ENCODE assay signal across 8 mouse cellular contexts in genomic region chr19:46039478-46039877, GRCm38 (mm10). TPM values are rescaled to one million over a fixed set of nuclear protein-coding genes. Genes with fewer than 3 reads are reported as not detected.
DNase-seq lines count a peak whose midpoint lies in the region; ATAC-seq lines count a peak whose summit lies in the region.

No protein-coding gene starts in this region.

- intact Hi-C loops in left cerebral cortex, postnatal 25 days (cut with DNase I), result no loop called here

- peak overlapping the region; percentile 72 for H3K4me3 ChIP-seq in hindbrain, embryonic 16.5 days (ENCODE audit: low read length)

- no peaks in the 10 kb centered on the region for H3K9me3 ChIP-seq in hindbrain, embryonic 16.5 days (ENCODE audit: control insufficient read depth, low read length)

- H3K36me3 ChIP-seq in hindbrain, embryonic 16.5 days (ENCODE audit: control insufficient read depth, insufficient read depth, low read length), result peaks cover 17% of the 10 kb centered on the region

- ATAC-seq in activated CD4-positive, CD25-positive, alpha-beta regulatory T cell, adult 4 months, result peak; percentile 60
- ATAC-seq in hindbrain, embryonic 16.5 days, result peak; percentile 79

- no peaks in the 10 kb centered on the region for H3K27me3 ChIP-seq in hindbrain, embryonic 16.5 days (replicated peaks; ENCODE audit: control insufficient read depth, insufficient read depth, low read length)

- peaks cover 68% of the 10 kb centered on the region for H3K4me1 ChIP-seq in hindbrain, embryonic 16.5 days (ENCODE audit: control insufficient read depth, insufficient read depth, low read depth, low read length)

- peak overlapping the region; percentile 84 for H3K27ac ChIP-seq in hindbrain, embryonic 16.5 days (ENCODE audit: low read depth, low read length)

- WGBS in hindbrain, embryonic 16.5 days, result 2% methylated on average over 28 of the region's 30 CpGs

- H3K4me2 ChIP-seq in hindbrain, embryonic 16.5 days (ENCODE audit: low read length), result peak overlapping the region; percentile 92

- peak overlapping the region; percentile 84 for H3K9ac ChIP-seq in hindbrain, embryonic 16.5 days (ENCODE audit: low read depth, low read length)

- DNase-seq in cerebellum, postnatal 36 days, result peak; percentile 75 to 90
- DNase-seq in gastrocnemius, adult 18-20 months (ENCODE audit: low spot score), result peak; percentile 77
- peak; percentile 83 to 84 for DNase-seq in left cerebral cortex, postnatal 25 days (ENCODE audit: low spot score in 2 of 2)
- DNase-seq in mesoderm, embryonic 11.5 days (ENCODE audit: low read depth, low spot score), result peak; percentile 92
- DNase-seq in right cerebral cortex, postnatal 4 days, result peak; percentile 85
- DNase-seq in yolk sac, embryonic 10.5 days (ENCODE audit: low spot score), result peak; percentile 92

RNA-seq across cellular contexts. Expression of gene Pprc1, which starts 5.2 kb away (rescaled TPM):
- 10 to 100 TPM; 13.5 to 17.5 TPM for polyA plus RNA-seq in activated CD4-positive, CD25-positive, alpha-beta regulatory T cell, adult 4 months (2017; shearing (Covaris generic))
- 10 to 100 TPM; 14.9 to 15.1 TPM for total RNA-seq in gastrocnemius, adult 18-20 months (2021)
- 15.4 and 22.5 TPM in 2 replicates for polyA plus RNA-seq in hindbrain, embryonic 16.5 days (2015; fragmentation: Nextera tagmentation; extraction: Ambion mirVana)
- 10 to 100 TPM; 23.3 to 27.7 TPM for total RNA-seq in left cerebral cortex, postnatal 25 days (2021)

RNA-seq across cellular contexts. Expression of gene Ldb1, which starts 5.5 kb away (rescaled TPM):
- polyA plus RNA-seq in activated CD4-positive, CD25-positive, alpha-beta regulatory T cell, adult 4 months (2017; shearing (Covaris generic)), result 10 to 100 TPM; 42.8 to 46.3 TPM
- 10 to 100 TPM; 15.5 to 15.8 TPM for total RNA-seq in gastrocnemius, adult 18-20 months (2021)
- polyA plus RNA-seq in hindbrain, embryonic 16.5 days (2015; fragmentation: Nextera tagmentation; extraction: Ambion mirVana), result 50.6 and 88.5 TPM in 2 replicates
- total RNA-seq in left cerebral cortex, postnatal 25 days (2021), result 100 to 1,000 TPM; 104 to 105 TPM

RNA-seq across cellular contexts. Expression of gene Hps6, which starts 36.2 kb away (rescaled TPM):
- 1 to 10 TPM; 1.5 to 2.9 TPM for polyA plus RNA-seq in activated CD4-positive, CD25-positive, alpha-beta regulatory T cell, adult 4 months (2017; shearing (Covaris generic))
- total RNA-seq in gastrocnemius, adult 18-20 months (2021), result 1 to 10 TPM; 3.6 to 3.9 TPM
- 6.1 and 7.2 TPM in 2 replicates for polyA plus RNA-seq in hindbrain, embryonic 16.5 days (2015; fragmentation: Nextera tagmentation; extraction: Ambion mirVana)
- total RNA-seq in left cerebral cortex, postnatal 25 days (2021), result 1 to 10 TPM; 5.7 TPM

RNA-seq across cellular contexts. Expression of gene Nolc1, which starts 36.2 kb away (rescaled TPM):
- 10 to 100 TPM; 55.0 to 74.4 TPM for polyA plus RNA-seq in activated CD4-positive, CD25-positive, alpha-beta regulatory T cell, adult 4 months (2017; shearing (Covaris generic))
- 10 to 100 TPM; 22.4 to 24.7 TPM for total RNA-seq in gastrocnemius, adult 18-20 months (2021)
- 56.3 and 63.9 TPM in 2 replicates for polyA plus RNA-seq in hindbrain, embryonic 16.5 days (2015; fragmentation: Nextera tagmentation; extraction: Ambion mirVana)
- 10 to 100 TPM; 40.1 to 41.8 TPM for total RNA-seq in left cerebral cortex, postnatal 25 days (2021)

RNA-seq across cellular contexts. Expression of gene Armh3, which starts 41.2 kb away (rescaled TPM):
- 1 to 10 TPM; 9.7 to 9.8 TPM for polyA plus RNA-seq in activated CD4-positive, CD25-positive, alpha-beta regulatory T cell, adult 4 months (2017; shearing (Covaris generic))
- total RNA-seq in gastrocnemius, adult 18-20 months (2021), result 10 to 100 TPM; 11.9 to 12.6 TPM
- 21.4 and 22.6 TPM in 2 replicates for polyA plus RNA-seq in hindbrain, embryonic 16.5 days (2015; fragmentation: Nextera tagmentation; extraction: Ambion mirVana)
- total RNA-seq in left cerebral cortex, postnatal 25 days (2021), result 10 to 100 TPM; 19.7 to 19.8 TPM

Comparison
In these comparisons a context has a peak if more than half of its experiments do, and no peak if none do; other contexts are left out.
1. Peak in every context shown above with its lines: DNase-seq, ATAC-seq, H3K4me3 ChIP-seq and H3K27ac ChIP-seq.
2. RNA of gene Ldb1, which starts 5.5 kb away (total RNA-seq): 104 to 105 TPM in left cerebral cortex, postnatal 25 days; 15.5 to 15.8 TPM in gastrocnemius, adult 18-20 months; every median in the first group is over 4 times any median in the second.